Mouse (Mus musculus): ENCODE data around the gene Ppp1r12b.

The Ppp1r12b gene

GRCm38 (mm10) chr1:134791456-134791855 lies 164.3 kb downstream of the Ppp1r12b start:
- no peak for DNase-seq (ENCODE audit: low spot score)

GRCm38 (mm10) chr1:134790716-134791439 lies 164.9 kb downstream of the Ppp1r12b start:
- no peak for DNase-seq (ENCODE audit: low spot score)

- DNase-seq (ENCODE audit: low spot score), result no peak
Measured at GRCm38 (mm10) chr1:134788096-134788495, 167.6 kb downstream of the Ppp1r12b start.

GRCm38 (mm10) chr1:134784911-134785310 lies 170.8 kb downstream of the Ppp1r12b start:
- DNase-seq (ENCODE audit: low spot score), result no peak

- DNase-seq (ENCODE audit: low spot score), result no peak
Measured at GRCm38 (mm10) chr1:134784481-134784880, 171.3 kb downstream of the Ppp1r12b start.

GRCm38 (mm10) chr1:134783958-134784357 lies 171.8 kb downstream of the Ppp1r12b start:
- DNase-seq (ENCODE audit: low spot score), result no peak

GRCm38 (mm10) chr1:134782797-134783196 lies 172.9 kb downstream of the Ppp1r12b start:
- no peak for DNase-seq (ENCODE audit: low spot score)

GRCm38 (mm10) chr1:134777936-134778548 lies 177.7 kb downstream of the Ppp1r12b start:
- no peak for DNase-seq (ENCODE audit: low spot score)

- no peak for DNase-seq (ENCODE audit: low spot score)
Measured at GRCm38 (mm10) chr1:134777201-134777885, 178.4 kb downstream of the Ppp1r12b start.

GRCm38 (mm10) chr1:134775631-134776030 lies 180.1 kb downstream of the Ppp1r12b start:
- peak; percentile 46 for DNase-seq (ENCODE audit: low spot score)

- no peak for DNase-seq (ENCODE audit: low spot score)
Measured at GRCm38 (mm10) chr1:134774728-134775287, 180.9 kb downstream of the Ppp1r12b start.

GRCm38 (mm10) chr1:134774247-134774646 lies 181.5 kb downstream of the Ppp1r12b start:
- no peak for DNase-seq (ENCODE audit: low spot score)

- DNase-seq (ENCODE audit: low spot score), result no peak
Measured at GRCm38 (mm10) chr1:134773256-134773655, 182.5 kb downstream of the Ppp1r12b start.

- DNase-seq (ENCODE audit: low spot score), result no peak
Measured at GRCm38 (mm10) chr1:134772821-134773220, 182.9 kb downstream of the Ppp1r12b start.

GRCm38 (mm10) chr1:134771999-134772398 lies 183.7 kb downstream of the Ppp1r12b start:
- DNase-seq (ENCODE audit: low spot score), result no peak

- DNase-seq (ENCODE audit: low spot score), result peak; percentile 76
Measured at GRCm38 (mm10) chr1:134771353-134771752, 184.4 kb downstream of the Ppp1r12b start.

GRCm38 (mm10) chr1:134770312-134770711 lies 185.4 kb downstream of the Ppp1r12b start:
- no peak for DNase-seq (ENCODE audit: low spot score)

GRCm38 (mm10) chr1:134766448-134766847 lies 189.3 kb downstream of the Ppp1r12b start:
- DNase-seq (ENCODE audit: low spot score), result no peak

GRCm38 (mm10) chr1:134764831-134765458 lies 190.8 kb downstream of the Ppp1r12b start:
- no peak for DNase-seq (ENCODE audit: low spot score)

GRCm38 (mm10) chr1:134763776-134764438 lies 191.8 kb downstream of the Ppp1r12b start:
- no peak for DNase-seq (ENCODE audit: low spot score)

GRCm38 (mm10) chr1:134763250-134763649 lies 192.5 kb downstream of the Ppp1r12b start:
- no peak for DNase-seq (ENCODE audit: low spot score)

- no peak for DNase-seq (ENCODE audit: low spot score)
Measured at GRCm38 (mm10) chr1:134761534-134761933, 194.2 kb downstream of the Ppp1r12b start.
